Mouse (Mus musculus): ENCODE data around the gene Hmgb1. TPM values are rescaled to one million over a fixed set of nuclear protein-coding genes. Genes with fewer than 3 reads are reported as not detected.

Hmgb1 gene
- polyA plus RNA-seq, 2 experiments: 577 to 1,456 TPM

DNA sequence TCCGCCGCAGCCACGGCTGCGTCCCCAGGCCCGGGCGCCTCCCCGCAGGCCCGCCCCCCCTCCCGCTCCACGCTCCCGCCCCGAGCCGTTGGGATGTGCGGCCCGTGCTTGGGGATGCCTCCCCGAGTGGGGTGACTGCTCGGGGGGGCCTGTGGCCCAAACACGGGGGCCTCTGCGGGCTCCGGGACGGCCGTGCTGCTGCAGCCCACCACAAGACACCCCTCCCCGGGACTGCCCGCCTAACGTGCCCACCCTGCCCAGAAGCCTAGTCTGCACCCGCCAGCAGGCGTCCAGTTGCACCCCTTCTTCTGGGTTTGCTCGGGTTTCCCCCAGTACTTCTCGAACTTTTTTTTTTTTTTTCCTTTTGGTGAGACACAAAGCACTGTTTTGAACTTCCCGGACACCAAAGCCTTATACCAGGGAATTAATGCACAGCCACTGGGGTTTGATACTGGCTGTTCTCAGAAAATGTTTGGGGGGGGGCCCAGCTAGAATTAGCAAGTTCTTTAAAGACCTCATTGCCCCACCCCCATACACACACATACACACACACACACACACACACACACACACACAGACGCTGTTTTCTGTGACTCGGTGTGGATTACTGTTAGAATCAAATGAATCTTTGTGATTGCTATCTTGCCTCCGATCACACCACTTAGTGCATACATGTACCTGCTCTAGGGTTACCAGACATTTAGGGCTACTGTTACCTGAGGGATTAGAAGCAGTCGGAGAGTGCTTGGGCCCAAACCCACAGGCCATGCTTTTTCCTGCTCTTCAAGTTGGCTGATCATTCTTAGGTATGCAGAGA is 130.7 kb downstream of the Hmgb1 start:
- H3K9me3 ChIP-seq (ENCODE audit: control insufficient read depth, low read length): no peaks in the 10 kb centered on the region
- no peak; the same call in 1 of the 2 replicates for ATAC-seq (ENCODE audit: low FRiP score, low read depth)
- 5% methylated on average over 10 of the region's 34 CpGs for WGBS

GRCm38 (mm10) chr5:149052421-149053338 is 131.6 kb downstream of the Hmgb1 start:
- Histone ChIP-seq H3K27me3 (ENCODE audit: control insufficient read depth, insufficient read depth, low read length) (no peaks in the 10 kb centered on the region), H3K27ac (replicated peaks; ENCODE audit: low read depth, low read length) (peak overlapping the region; percentile 100), H3K4me2 (replicated peaks; ENCODE audit: low read depth, low read length, severe bottlenecking) (peak overlapping the region; percentile 92), H3K36me3 (ENCODE audit: control insufficient read depth, insufficient read depth, low read length) (peaks cover 18% of the 10 kb centered on the region), H3K4me1 (ENCODE audit: control insufficient read depth, insufficient read depth, low read length) (no peaks in the 10 kb centered on the region), H3K9ac (ENCODE audit: low read depth, low read length, severe bottlenecking) (peak overlapping the region; percentile 100), H3K4me3 (replicated peaks; ENCODE audit: low read length) (peak overlapping the region; percentile 94), H3K9me3 (ENCODE audit: control insufficient read depth, low read length) (no peaks in the 10 kb centered on the region)
- DNase-seq (ENCODE audit: low spot score): peak; percentile 99
- ATAC-seq (ENCODE audit: low FRiP score, low read depth): peak; percentile 95
- 0% methylated on average over 71 of the region's 110 CpGs for WGBS
- peak; percentile 76; the same call in 1 of the 2 replicates for TF ChIP-seq POLR2A (IDR thresholded peaks at IDR 0.05; ENCODE audit: borderline replicate concordance, extremely low read depth, insufficient read depth, insufficient read length)

More for the DNA sequence above, 130.7 kb downstream of the Hmgb1 start:
- H3K36me3 ChIP-seq (ENCODE audit: control insufficient read depth, insufficient read depth, low read length): peaks cover 18% of the 10 kb centered on the region
- no peak for DNase-seq (ENCODE audit: low spot score)
- H3K4me3 ChIP-seq (replicated peaks; ENCODE audit: low read length): peak overlapping the region; percentile 94
- peak overlapping the region; percentile 92 for H3K4me2 ChIP-seq (replicated peaks; ENCODE audit: low read depth, low read length, severe bottlenecking)
- H3K4me1 ChIP-seq (ENCODE audit: control insufficient read depth, insufficient read depth, low read length): no peaks in the 10 kb centered on the region
- no peaks in the 10 kb centered on the region for H3K27me3 ChIP-seq (ENCODE audit: control insufficient read depth, insufficient read depth, low read length)
- peak overlapping the region; percentile 100 for H3K27ac ChIP-seq (replicated peaks; ENCODE audit: low read depth, low read length)
- no peak for TF ChIP-seq POLR2A (IDR thresholded peaks at IDR 0.05; ENCODE audit: borderline replicate concordance, extremely low read depth, insufficient read depth, insufficient read length)
- H3K9ac ChIP-seq (ENCODE audit: low read depth, low read length, severe bottlenecking): peak overlapping the region; percentile 100

DNA sequence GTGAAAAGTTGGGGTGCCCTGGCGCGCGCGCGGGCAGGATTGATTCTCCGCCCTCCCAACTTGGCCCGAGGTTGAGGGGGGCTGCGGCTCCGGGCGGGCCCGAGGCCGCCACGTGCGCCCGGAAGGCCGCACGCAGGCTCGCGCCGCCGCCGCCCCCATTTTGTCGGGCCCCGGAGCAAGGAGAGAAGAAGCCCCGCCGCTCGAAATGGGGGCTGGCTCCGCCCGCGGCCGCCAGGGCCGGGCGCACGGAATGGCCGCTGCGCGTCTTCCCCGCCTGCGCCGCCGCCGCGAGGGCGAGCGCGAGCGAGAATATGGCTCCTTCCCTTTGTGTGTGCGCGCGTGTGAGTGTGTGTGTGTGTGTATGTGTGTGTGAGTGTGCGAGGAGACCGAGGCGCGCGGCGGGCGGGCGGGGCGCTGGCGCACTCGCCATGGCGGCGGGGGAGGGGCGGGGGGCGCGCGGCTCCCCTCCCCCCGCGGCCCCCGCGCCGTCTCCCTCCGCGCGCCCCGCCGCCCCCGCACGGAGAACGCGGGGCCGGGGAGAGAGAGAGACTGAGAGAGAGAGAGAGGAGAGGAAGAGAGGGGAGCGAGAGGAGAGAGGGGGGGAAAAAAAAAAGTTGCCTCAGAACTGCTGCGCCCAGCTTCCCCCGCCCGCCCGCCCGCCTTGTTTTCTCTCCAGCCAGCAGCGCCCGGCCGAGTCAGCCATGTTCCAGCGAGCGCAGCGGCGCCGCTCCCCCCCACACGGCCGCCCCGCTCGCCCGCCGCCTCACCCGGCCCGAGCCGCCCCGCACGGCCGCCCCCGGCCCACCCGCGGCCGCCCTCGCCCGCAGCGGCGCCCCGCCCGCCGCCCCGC is 132.5 kb downstream of the Hmgb1 start:
- H3K4me2 ChIP-seq (replicated peaks; ENCODE audit: low read depth, low read length, severe bottlenecking): peak overlapping the region; percentile 79
- H3K4me3 ChIP-seq (replicated peaks; ENCODE audit: low read length): peak overlapping the region; percentile 94
- no peaks in the 10 kb centered on the region for H3K27me3 ChIP-seq (ENCODE audit: control insufficient read depth, insufficient read depth, low read length)
- DNase-seq (ENCODE audit: low spot score) (peak; percentile 80), ATAC-seq (ENCODE audit: low FRiP score, low read depth) (peak; percentile 50)
- TF ChIP-seq POLR2A (IDR thresholded peaks at IDR 0.05; ENCODE audit: borderline replicate concordance, extremely low read depth, insufficient read depth, insufficient read length): peak; percentile 54; the same call in 1 of the 2 replicates
- H3K9ac ChIP-seq (ENCODE audit: low read depth, low read length, severe bottlenecking): peak overlapping the region; percentile 100
- no peaks in the 10 kb centered on the region for H3K4me1 ChIP-seq (ENCODE audit: control insufficient read depth, insufficient read depth, low read length)
- H3K27ac ChIP-seq (replicated peaks; ENCODE audit: low read depth, low read length): peak overlapping the region; percentile 100
- no peaks in the 10 kb centered on the region for H3K9me3 ChIP-seq (ENCODE audit: control insufficient read depth, low read length)
- peaks cover 20% of the 10 kb centered on the region for H3K36me3 ChIP-seq (ENCODE audit: control insufficient read depth, insufficient read depth, low read length)
- WGBS: under 1% methylated on average over 67 of the region's 120 CpGs

DNA sequence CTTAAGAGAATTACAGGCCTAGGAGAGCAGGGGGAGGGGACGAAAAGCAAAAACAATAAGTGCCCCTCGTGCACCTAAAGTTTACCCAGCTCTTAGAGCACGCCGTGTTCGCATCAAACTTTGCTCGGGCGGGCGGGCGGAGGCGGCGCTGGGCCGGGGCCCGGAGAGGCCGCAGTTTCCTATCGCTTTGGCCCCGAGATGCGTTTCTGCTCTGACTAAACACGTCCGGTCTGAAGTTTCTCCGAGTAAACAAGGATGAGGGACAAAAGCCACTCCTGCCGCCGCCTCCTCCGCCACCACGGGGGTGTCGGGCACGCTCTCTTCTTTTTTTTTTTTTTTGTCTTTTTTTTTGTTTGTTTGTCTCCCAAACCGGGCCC is 133.1 kb downstream of the Hmgb1 start:
- under 1% methylated on average over 26 of the region's 27 CpGs for WGBS
- ATAC-seq (ENCODE audit: low FRiP score, low read depth) (no peak), DNase-seq (ENCODE audit: low spot score) (no peak)
- peaks cover 26% of the 10 kb centered on the region for H3K36me3 ChIP-seq (ENCODE audit: control insufficient read depth, insufficient read depth, low read length)
- TF ChIP-seq POLR2A (IDR thresholded peaks at IDR 0.05; ENCODE audit: borderline replicate concordance, extremely low read depth, insufficient read depth, insufficient read length): no peak
- peak overlapping the region; percentile 100 for H3K9ac ChIP-seq (ENCODE audit: low read depth, low read length, severe bottlenecking)
- H3K4me1 ChIP-seq (ENCODE audit: control insufficient read depth, insufficient read depth, low read length): no peaks in the 10 kb centered on the region
- no peaks in the 10 kb centered on the region for H3K9me3 ChIP-seq (ENCODE audit: control insufficient read depth, low read length)
- peak overlapping the region; percentile 100 for H3K27ac ChIP-seq (replicated peaks; ENCODE audit: low read depth, low read length)
- H3K4me2 ChIP-seq (replicated peaks; ENCODE audit: low read depth, low read length, severe bottlenecking): peak overlapping the region; percentile 79
- H3K27me3 ChIP-seq (ENCODE audit: control insufficient read depth, insufficient read depth, low read length): no peaks in the 10 kb centered on the region
- peak overlapping the region; percentile 94 for H3K4me3 ChIP-seq (replicated peaks; ENCODE audit: low read length)

Data from limb, embryonic 14.5 days (tissue).